Mouse (Mus musculus) heart, embryonic 14.5 days (tissue): ENCODE results near the gene Acaca. TPM values are rescaled to one million over a fixed set of nuclear protein-coding genes. Genes with fewer than 3 reads are reported as not detected.
"Not testable (repeated sequence)": the region's sequence is repeated elsewhere in the genome, so short reads cannot be mapped to it uniquely, and the experiment has no call there.

Experiments used
- ATAC-seq: fragments of 200-750 bp; cut with Nextera tagmentation; 2 replicates; pipeline ENCODE4 v1.8.0; 2017; ENCODE audit warnings: low read depth, moderate TSS enrichment; ENCODE audit not compliant: insufficient number of reproducible peaks, insufficient read depth, low FRiP score
- H3K27ac ChIP-seq, 2 experiments: fragments of 200-500 bp in 1 of 2; fragments of 300-500 bp in 1 of 2; sonication (generic) in 1 of 2; replicated peaks in 1 of 2; 2 replicates each; pipeline ENCODE4 v1.5.1; 2012 to 2014; ENCODE audit warnings: low read depth in 2 of 2, low read length in 2 of 2, control low read depth in 1 of 2, mild to moderate bottlenecking in 1 of 2, mixed read lengths in 1 of 2; ENCODE audit not compliant: control insufficient read depth in 1 of 2, insufficient read depth in 1 of 2
- H3K27me3 ChIP-seq: fragments of 300-500 bp; sonication (generic); 2 replicates; pipeline ENCODE4 v1.6.1; 2014; ENCODE audit warnings: mild to moderate bottlenecking, low read length, control low read depth; ENCODE audit not compliant: control insufficient read depth, insufficient read depth
- H3K36me3 ChIP-seq: fragments of 300-500 bp; sonication (generic); 2 replicates; pipeline ENCODE4 v1.6.1; 2014; ENCODE audit warnings: mild to moderate bottlenecking, control low read depth, low read length, mixed read lengths; ENCODE audit not compliant: control insufficient read depth, insufficient read depth
- H3K4me1 ChIP-seq, 2 experiments: fragments of 200-500 bp in 1 of 2; fragments of 300-500 bp in 1 of 2; sonication (generic) in 1 of 2; 2 replicates each; pipeline ENCODE4 v1.6.1; 2012 to 2014; ENCODE audit warnings: low read length in 2 of 2, control low read depth in 1 of 2, mixed read lengths in 1 of 2; ENCODE audit not compliant: control insufficient read depth in 2 of 2, insufficient read depth in 2 of 2
- H3K4me2 ChIP-seq: fragments of 300-500 bp; sonication (generic); 2 replicates; pipeline ENCODE4 v1.6.1; 2014; ENCODE audit warnings: mild to moderate bottlenecking, low read length
- H3K4me3 ChIP-seq, 2 experiments: fragments of 200-500 bp in 1 of 2; fragments of 300-500 bp in 1 of 2; sonication (generic) in 1 of 2; 2 replicates each; pipeline ENCODE4 v1.5.1; 2012 to 2014; ENCODE audit warnings: low read length in 2 of 2, mild to moderate bottlenecking in 2 of 2, control low read depth in 1 of 2, low read depth in 1 of 2, moderate library complexity in 1 of 2; ENCODE audit not compliant: control insufficient read depth in 1 of 2, insufficient read depth in 1 of 2
- H3K9ac ChIP-seq: fragments of 300-500 bp; sonication (generic); 2 replicates; pipeline ENCODE4 v1.6.1; 2014; ENCODE audit warnings: mild to moderate bottlenecking, low read length
- H3K9me3 ChIP-seq: fragments of 300-500 bp; sonication (generic); 2 replicates; pipeline ENCODE4 v1.6.1; 2016; ENCODE audit warnings: low read length, control low read depth; ENCODE audit not compliant: control insufficient read depth
- WGBS: fragments of 180-500 bp; shearing (Covaris S2); extraction: QIAGEN DNeasy Blood & Tissue Kit; methylation state at CpG from one replicate; pipeline ENCODE4 v1.1.7; 2014; 5-methylcytosine and 5-hydroxymethylcytosine counted together
- polyA plus RNA-seq: library from polyadenylated mRNA; unstranded; fragments of >200 nt; fragmentation: Nextera tagmentation; extraction: Ambion mirVana; gene quantifications from 2 replicates; pipeline ENCODE4 v1.2.1, GENCODE M21; 2014

Acaca gene
- polyA plus RNA-seq, 1 experiment from 2014 or later = 8.3 TPM

DNA sequence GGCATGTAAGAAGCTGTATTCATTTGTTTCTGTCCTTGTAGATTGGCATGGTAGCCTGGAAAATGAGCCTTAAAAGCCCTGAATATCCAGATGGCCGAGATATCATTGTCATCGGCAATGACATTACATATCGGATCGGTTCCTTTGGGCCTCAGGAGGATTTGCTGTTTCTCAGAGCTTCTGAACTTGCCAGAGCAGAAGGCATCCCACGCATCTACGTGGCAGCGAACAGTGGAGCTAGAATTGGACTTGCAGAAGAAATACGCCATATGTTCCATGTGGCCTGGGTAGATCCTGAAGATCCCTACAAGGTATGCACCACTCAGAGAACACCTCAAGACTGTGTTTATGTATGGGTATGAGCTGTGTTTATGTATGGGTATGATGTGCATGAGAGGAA, 208.8 kb downstream of the Acaca start:
- not testable (repeated sequence) for ATAC-seq, H3K27me3 ChIP-seq, H3K27ac ChIP-seq, H3K9ac ChIP-seq, H3K4me3 ChIP-seq, H3K36me3 ChIP-seq, H3K4me1 ChIP-seq, H3K4me2 ChIP-seq, H3K9me3 ChIP-seq
- WGBS = 95% methylated on average over 5 of the region's 8 CpGs

- Histone ChIP-seq H3K4me2 (no peak overlapping the region), H3K9ac (no peak overlapping the region), H3K27me3 (no peaks in the 10 kb centered on the region), H3K36me3 (peaks cover 8% of the 10 kb centered on the region; the same call in 1 of the 2 replicates), H3K4me3 (no peak overlapping the region), H3K4me1 (peaks cover 0 to 9% of the 10 kb centered on the region in 2 experiments; a peak in 3 of 4 replicates), H3K27ac (no peak overlapping the region), H3K9me3 (no peaks in the 10 kb centered on the region)
- no peak for ATAC-seq
- WGBS = 43% methylated on average over 2 of the region's 2 CpGs
Observed at GRCm38 (mm10) chr11:84340630-84341029, 211.2 kb downstream of the Acaca start.

DNA sequence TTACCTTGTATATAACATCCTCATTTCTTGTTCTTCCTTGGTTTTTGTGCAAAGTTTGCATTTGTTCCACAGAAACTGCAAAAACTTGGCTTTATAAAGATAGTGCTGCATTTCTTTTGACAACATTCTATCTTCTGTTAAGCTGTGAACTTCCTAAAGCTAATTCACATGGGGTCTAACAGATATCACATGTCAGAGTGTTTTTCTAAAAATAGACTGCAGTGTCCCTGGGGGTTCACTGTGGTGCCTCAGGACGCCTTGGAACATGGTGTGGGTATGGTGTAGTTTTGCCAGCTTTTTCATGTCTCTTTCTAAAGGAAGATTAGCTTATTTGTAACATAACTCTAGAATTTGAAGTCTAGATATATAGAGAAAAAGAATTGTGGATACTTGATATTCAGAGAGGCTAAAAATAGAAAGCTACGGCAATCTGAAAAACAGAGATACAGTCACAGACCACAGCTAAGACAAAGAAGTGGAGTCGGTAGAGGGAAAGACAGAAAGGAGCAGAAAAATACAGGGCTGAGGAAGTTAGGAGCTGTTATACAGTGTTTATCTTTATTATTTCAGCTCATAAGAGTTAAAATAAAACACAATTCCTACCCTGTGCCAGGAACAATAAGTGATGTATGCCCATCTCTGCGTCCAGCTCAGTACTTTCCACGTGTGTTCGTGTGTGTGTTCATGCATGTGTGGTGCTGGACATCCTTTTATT, 215.2 kb downstream of the Acaca start:
- Histone ChIP-seq H3K4me1 (peaks cover 3 to 15% of the 10 kb centered on the region in 2 experiments; a peak in 3 of 4 replicates), H3K36me3 (0 out of 2 replicates have a peak, but pooled peaks cover 2% of the 10 kb centered on the region), H3K9me3 (no peaks in the 10 kb centered on the region), H3K27me3 (no peaks in the 10 kb centered on the region), H3K27ac (peak overlapping the region; percentile 54 to 80), H3K4me2 (peak overlapping the region; percentile 47), H3K4me3 (no peak overlapping the region), H3K9ac (0 out of 2 replicates have a peak overlapping the region, but pooled peaks have one; percentile 25)
- ATAC-seq = no peak
- 27% methylated on average over 6 of the region's 6 CpGs for WGBS

- Histone ChIP-seq H3K9ac (no peak overlapping the region), H3K36me3 (0 out of 2 replicates have a peak, but pooled peaks cover 2% of the 10 kb centered on the region), H3K27me3 (no peaks in the 10 kb centered on the region), H3K4me2 (no peak overlapping the region), H3K4me3 (no peak overlapping the region), H3K4me1 (peaks cover 5 to 15% of the 10 kb centered on the region in 2 experiments), H3K9me3 (no peaks in the 10 kb centered on the region), H3K27ac (no peak overlapping the region)
- WGBS = 63% methylated on average over 2 of the region's 2 CpGs
- no peak for ATAC-seq
Observed at GRCm38 (mm10) chr11:84347766-84348165, 218.3 kb downstream of the Acaca start.

- Histone ChIP-seq H3K4me1 (peaks cover 5 to 15% of the 10 kb centered on the region in 2 experiments), H3K27me3 (no peaks in the 10 kb centered on the region), H3K9ac (no peak overlapping the region), H3K36me3 (0 out of 2 replicates have a peak, but pooled peaks cover 2% of the 10 kb centered on the region), H3K4me2 (no peak overlapping the region), H3K9me3 (no peaks in the 10 kb centered on the region), H3K4me3 (no peak overlapping the region), H3K27ac (no peak overlapping the region)
- WGBS = 73% methylated on average over 16 of the region's 16 CpGs
- ATAC-seq = no peak
Observed at GRCm38 (mm10) chr11:84348843-84349825, 219.7 kb downstream of the Acaca start.

DNA sequence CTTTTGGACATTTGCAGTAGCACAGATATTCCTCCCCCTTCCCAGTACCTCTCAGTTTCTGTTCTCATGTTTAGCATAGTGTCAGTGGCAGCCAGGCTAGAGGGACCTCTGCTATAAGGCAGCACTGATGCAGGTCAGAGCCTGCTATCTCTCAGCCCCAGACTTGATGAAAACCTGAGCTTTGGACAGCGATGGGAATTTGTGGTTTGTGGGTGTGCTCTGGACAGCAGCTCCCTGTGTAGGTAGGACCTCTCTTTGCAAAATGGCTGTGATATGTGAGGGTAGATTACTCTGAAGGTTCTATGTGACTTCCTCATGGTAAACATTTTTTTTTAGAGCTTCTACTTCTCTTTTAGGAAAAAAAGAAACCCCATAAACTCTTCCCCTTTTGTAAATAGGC, 221.7 kb downstream of the Acaca start:
- H3K4me3 ChIP-seq = no peak overlapping the region
- no peak overlapping the region for H3K9ac ChIP-seq
- 16% methylated on average over 1 of the region's 1 CpGs for WGBS
- H3K4me1 ChIP-seq = peaks cover 5 to 6% of the 10 kb centered on the region in 2 experiments; a peak in 3 of 4 replicates
- H3K4me2 ChIP-seq = no peak overlapping the region
- no peaks in the 10 kb centered on the region for H3K36me3 ChIP-seq
- H3K9me3 ChIP-seq = no peaks in the 10 kb centered on the region
- no peaks in the 10 kb centered on the region for H3K27me3 ChIP-seq
- no peak overlapping the region for H3K27ac ChIP-seq
- ATAC-seq = no peak

DNA sequence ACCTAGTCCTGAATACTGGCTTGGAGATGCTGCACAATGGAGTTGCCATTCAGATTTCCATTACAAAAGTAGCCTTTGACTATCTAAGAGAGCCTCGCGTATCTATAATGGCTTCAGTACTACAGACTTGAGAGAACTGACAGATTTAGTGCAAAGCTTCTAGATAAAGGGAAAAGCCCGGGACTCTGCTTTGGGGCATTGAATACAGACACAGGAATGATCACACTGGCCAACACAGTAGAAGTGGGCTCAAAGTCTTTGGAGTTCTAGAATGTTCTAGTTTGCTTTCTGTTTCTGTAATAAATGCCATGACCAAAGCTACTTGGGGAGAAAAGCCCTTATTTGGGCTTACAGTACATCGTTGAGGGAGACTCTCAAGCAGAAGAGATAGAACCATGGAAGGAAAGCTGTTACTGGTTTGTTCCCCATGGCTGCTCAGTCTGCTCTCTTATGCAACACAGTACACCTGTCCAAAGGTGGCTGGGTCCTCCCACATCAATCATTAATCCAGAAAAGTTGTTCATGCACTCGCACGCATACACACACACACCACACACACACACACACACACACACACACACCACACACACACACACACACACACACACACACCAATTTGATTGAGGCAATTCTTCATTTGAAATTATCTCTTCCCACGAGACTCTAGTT, 223.7 kb downstream of the Acaca start:
- H3K4me1 ChIP-seq = peaks cover 5 to 6% of the 10 kb centered on the region in 2 experiments; a peak in 3 of 4 replicates
- H3K9ac ChIP-seq = no peak overlapping the region
- no peak overlapping the region for H3K27ac ChIP-seq
- H3K4me3 ChIP-seq = no peak overlapping the region
- no peak overlapping the region for H3K4me2 ChIP-seq
- 76% methylated on average over 7 of the region's 7 CpGs for WGBS
- no peaks in the 10 kb centered on the region for H3K9me3 ChIP-seq
- no peaks in the 10 kb centered on the region for H3K27me3 ChIP-seq
- H3K36me3 ChIP-seq = no peaks in the 10 kb centered on the region
- ATAC-seq = no peak
